Mouse (Mus musculus) cortical plate, adult 2 months (tissue): ENCODE measurements at regions not wholly inside any gene's neighbourhood (a gene's known extent, or its start where the extent isn't known, plus 50 kb on each side); places are given as distances from the start of the nearest gene placed in this dataset.

Experiments
- CTCF ChIP-seq: fragments of 200-500 bp; IDR thresholded peaks from 2 replicates; pipeline ENCODE4 v1.5.1; 2011; ENCODE audit warnings: mild to moderate bottlenecking, control low read depth, low read length; ENCODE audit not compliant: insufficient read depth; ENCODE audit errors: extremely low read depth
- POLR2A ChIP-seq: fragments of 200-500 bp; IDR thresholded peaks from 2 replicates; pipeline ENCODE4 v1.6.1; 2011; ENCODE audit warnings: mild to moderate bottlenecking, low read length, control low read depth; ENCODE audit not compliant: insufficient read depth; ENCODE audit errors: extremely low read depth

DNA sequence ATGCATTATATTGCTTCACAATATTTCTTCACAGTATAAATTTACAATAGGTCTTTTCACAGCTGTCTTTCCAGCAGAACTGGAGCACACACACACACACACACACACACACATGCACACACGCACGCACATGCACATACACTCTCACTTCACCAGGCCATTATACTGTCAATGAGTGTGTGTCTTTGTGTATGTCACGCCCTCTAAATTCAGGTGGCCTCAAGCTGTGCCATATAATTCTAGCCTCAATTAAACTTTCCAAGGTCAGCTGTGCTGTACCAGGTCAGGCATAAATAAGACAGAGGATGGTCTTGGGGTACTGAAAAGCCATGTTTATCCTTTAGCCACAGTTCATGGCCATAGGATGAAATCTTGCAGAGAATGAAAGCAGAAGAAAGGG, 442.4 kb downstream of the Gm10295 start:
- TF ChIP-seq CTCF (no peak), POLR2A (no peak)
